Mouse (Mus musculus): ENCODE measurements around the gene Thada. TPM values are rescaled to one million over a fixed set of nuclear protein-coding genes. Genes with fewer than 3 reads are reported as not detected.

Thada gene
- polyA plus RNA-seq, 1 experiment: 0.72 TPM

- H3K36me3 ChIP-seq (replicated peaks; ENCODE audit: low read length): peaks cover 73% of the 10 kb centered on the region
Measured at GRCm38 (mm10) chr17:84420276-84420639, 45.7 kb downstream of the Thada start.

GRCm38 (mm10) chr17:84419326-84420275 lies 46.4 kb downstream of the Thada start:
- peaks cover 71% of the 10 kb centered on the region for H3K36me3 ChIP-seq (replicated peaks; ENCODE audit: low read length)
- H3K9me3 ChIP-seq: no peaks in the 10 kb centered on the region

More at GRCm38 (mm10) chr17:84420276-84420639, 45.7 kb downstream of the Thada start:
- Histone ChIP-seq H3K27me3 (replicated peaks) (no peaks in the 10 kb centered on the region), H3K9me3 (no peaks in the 10 kb centered on the region), H3K4me1 (peaks cover 18% of the 10 kb centered on the region), H3K4me3 (replicated peaks) (no peak overlapping the region)
- no peak for TF ChIP-seq FLI1 (IDR thresholded peaks at IDR 0.05; ENCODE audit: low read length)
- TF ChIP-seq GATA1 (IDR thresholded peaks at IDR 0.05; ENCODE audit: borderline replicate concordance, low read length): no peak

GRCm38 (mm10) chr17:84415936-84416335 lies 50.1 kb downstream of the Thada start:
- Histone ChIP-seq H3K9me3 (no peaks in the 10 kb centered on the region), H3K27me3 (replicated peaks) (no peaks in the 10 kb centered on the region), H3K36me3 (replicated peaks; ENCODE audit: low read length) (peaks cover 59% of the 10 kb centered on the region), H3K4me3 (replicated peaks) (no peak overlapping the region), H3K4me1 (peaks cover 18% of the 10 kb centered on the region)
- TF ChIP-seq GATA1 (IDR thresholded peaks at IDR 0.05; ENCODE audit: borderline replicate concordance, low read length) (no peak), FLI1 (IDR thresholded peaks at IDR 0.05; ENCODE audit: low read length) (no peak)

More at GRCm38 (mm10) chr17:84419326-84420275, 46.4 kb downstream of the Thada start:
- Histone ChIP-seq H3K4me1 (peaks cover 18% of the 10 kb centered on the region), H3K4me3 (replicated peaks) (no peak overlapping the region), H3K27me3 (replicated peaks) (no peaks in the 10 kb centered on the region)
- TF ChIP-seq GATA1 (IDR thresholded peaks at IDR 0.05; ENCODE audit: borderline replicate concordance, low read length): no peak
- TF ChIP-seq FLI1 (IDR thresholded peaks at IDR 0.05; ENCODE audit: low read length): no peak

GRCm38 (mm10) chr17:84408731-84409130 lies 57.3 kb downstream of the Thada start:
- Histone ChIP-seq H3K4me3 (replicated peaks) (no peak overlapping the region), H3K4me1 (peaks cover 9% of the 10 kb centered on the region; the same call in 1 of the 2 replicates), H3K9me3 (no peaks in the 10 kb centered on the region), H3K27me3 (replicated peaks) (no peaks in the 10 kb centered on the region), H3K36me3 (replicated peaks; ENCODE audit: low read length) (peaks cover 50% of the 10 kb centered on the region)
- no peak for TF ChIP-seq FLI1 (IDR thresholded peaks at IDR 0.05; ENCODE audit: low read length)
- no peak for TF ChIP-seq GATA1 (IDR thresholded peaks at IDR 0.05; ENCODE audit: borderline replicate concordance, low read length)

GRCm38 (mm10) chr17:84405616-84406015 lies 60.4 kb downstream of the Thada start:
- H3K4me1 ChIP-seq: peaks cover 9% of the 10 kb centered on the region; the same call in 1 of the 2 replicates
- TF ChIP-seq FLI1 (IDR thresholded peaks at IDR 0.05; ENCODE audit: low read length) (no peak), GATA1 (IDR thresholded peaks at IDR 0.05; ENCODE audit: borderline replicate concordance, low read length) (no peak)
- H3K27me3 ChIP-seq (replicated peaks): no peaks in the 10 kb centered on the region
- H3K36me3 ChIP-seq (replicated peaks; ENCODE audit: low read length): peaks cover 57% of the 10 kb centered on the region
- no peak overlapping the region for H3K4me3 ChIP-seq (replicated peaks)
- H3K9me3 ChIP-seq: no peaks in the 10 kb centered on the region

GRCm38 (mm10) chr17:84401796-84402195 lies 64.2 kb downstream of the Thada start:
- peaks cover 63% of the 10 kb centered on the region for H3K36me3 ChIP-seq (replicated peaks; ENCODE audit: low read length)
- H3K4me3 ChIP-seq (replicated peaks): no peak overlapping the region
- H3K9me3 ChIP-seq: no peaks in the 10 kb centered on the region
- H3K27me3 ChIP-seq (replicated peaks): no peaks in the 10 kb centered on the region
- H3K4me1 ChIP-seq: no peaks in the 10 kb centered on the region
- TF ChIP-seq FLI1 (IDR thresholded peaks at IDR 0.05; ENCODE audit: low read length): no peak
- TF ChIP-seq GATA1 (IDR thresholded peaks at IDR 0.05; ENCODE audit: borderline replicate concordance, low read length): no peak

- H3K9me3 ChIP-seq: no peaks in the 10 kb centered on the region
- H3K27me3 ChIP-seq (replicated peaks): no peaks in the 10 kb centered on the region
- TF ChIP-seq FLI1 (IDR thresholded peaks at IDR 0.05; ENCODE audit: low read length) (no peak), GATA1 (IDR thresholded peaks at IDR 0.05; ENCODE audit: borderline replicate concordance, low read length) (no peak)
- H3K36me3 ChIP-seq (replicated peaks; ENCODE audit: low read length): peaks cover 74% of the 10 kb centered on the region
- no peak overlapping the region for H3K4me3 ChIP-seq (replicated peaks)
- H3K4me1 ChIP-seq: no peaks in the 10 kb centered on the region
Measured at GRCm38 (mm10) chr17:84399431-84399830, 66.6 kb downstream of the Thada start.

GRCm38 (mm10) chr17:84390026-84390425 lies 76.0 kb downstream of the Thada start:
- no peaks in the 10 kb centered on the region for H3K27me3 ChIP-seq (replicated peaks)

GRCm38 (mm10) chr17:84386176-84386575 lies 79.8 kb downstream of the Thada start:
- Histone ChIP-seq H3K36me3 (replicated peaks; ENCODE audit: low read length) (peaks cover 74% of the 10 kb centered on the region), H3K9me3 (peaks cover 2% of the 10 kb centered on the region; the same call in 1 of the 2 replicates), H3K4me1 (peaks cover 13% of the 10 kb centered on the region), H3K27me3 (replicated peaks) (no peaks in the 10 kb centered on the region), H3K4me3 (replicated peaks) (no peak overlapping the region)
- TF ChIP-seq FLI1 (IDR thresholded peaks at IDR 0.05; ENCODE audit: low read length) (no peak), GATA1 (IDR thresholded peaks at IDR 0.05; ENCODE audit: borderline replicate concordance, low read length) (no peak)

More at GRCm38 (mm10) chr17:84390026-84390425, 76.0 kb downstream of the Thada start:
- H3K9me3 ChIP-seq: no peaks in the 10 kb centered on the region
- TF ChIP-seq GATA1 (IDR thresholded peaks at IDR 0.05; ENCODE audit: borderline replicate concordance, low read length) (no peak), FLI1 (IDR thresholded peaks at IDR 0.05; ENCODE audit: low read length) (no peak)
- no peak overlapping the region for H3K4me3 ChIP-seq (replicated peaks)
- peaks cover 8% of the 10 kb centered on the region for H3K4me1 ChIP-seq
- peaks cover 68% of the 10 kb centered on the region for H3K36me3 ChIP-seq (replicated peaks; ENCODE audit: low read length)

GRCm38 (mm10) chr17:84385696-84386095 lies 80.3 kb downstream of the Thada start:
- TF ChIP-seq GATA1 (IDR thresholded peaks at IDR 0.05; ENCODE audit: borderline replicate concordance, low read length) (no peak), FLI1 (IDR thresholded peaks at IDR 0.05; ENCODE audit: low read length) (no peak)
- peaks cover 74% of the 10 kb centered on the region for H3K36me3 ChIP-seq (replicated peaks; ENCODE audit: low read length)
- H3K27me3 ChIP-seq (replicated peaks): no peaks in the 10 kb centered on the region
- peaks cover 9% of the 10 kb centered on the region; the same call in 1 of the 2 replicates for H3K4me1 ChIP-seq
- peaks cover 2% of the 10 kb centered on the region; the same call in 1 of the 2 replicates for H3K9me3 ChIP-seq
- H3K4me3 ChIP-seq (replicated peaks): no peak overlapping the region
